Mouse (Mus musculus): ENCODE data around the gene Hhat. TPM values are rescaled to one million over a fixed set of nuclear protein-coding genes. Genes with fewer than 3 reads are reported as not detected.

Gene Hhat
- polyA plus RNA-seq, 1 experiment: 3.1 TPM

DNA sequence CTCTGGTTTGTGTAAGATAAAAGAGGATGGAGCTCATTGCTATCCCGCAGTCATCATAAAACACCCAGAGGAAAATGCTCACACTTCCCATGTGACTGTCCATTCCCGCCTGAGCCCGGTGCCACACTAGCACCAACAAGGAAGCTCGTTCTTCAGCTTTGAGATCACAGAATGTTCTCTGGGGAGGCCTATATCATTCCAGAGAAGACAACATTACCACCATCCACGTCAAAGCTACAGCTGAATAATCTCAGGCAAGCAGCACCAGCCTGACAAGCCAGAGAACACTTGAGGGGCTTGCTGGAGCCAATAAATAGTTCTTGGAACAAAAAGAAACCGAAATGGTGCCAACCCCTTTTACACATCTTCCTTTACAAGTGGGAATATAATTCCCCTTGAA is 113.6 kb downstream of the Hhat start:
- H3K27me3 ChIP-seq (ENCODE audit: control insufficient read depth, insufficient read depth, low read length, poor library complexity, severe bottlenecking): no peaks in the 10 kb centered on the region
- no peak overlapping the region for H3K27ac ChIP-seq (ENCODE audit: insufficient read depth, low read length)
- no peaks in the 10 kb centered on the region for H3K36me3 ChIP-seq (ENCODE audit: control insufficient read depth, insufficient read depth, low read length, poor library complexity, severe bottlenecking)
- TF ChIP-seq POLR2A (IDR thresholded peaks at IDR 0.05; ENCODE audit: insufficient read depth, low read length) (no peak), CTCF (IDR thresholded peaks at IDR 0.05; ENCODE audit: low read depth, low read length) (no peak), EP300 (IDR thresholded peaks at IDR 0.05; ENCODE audit: insufficient read depth, low read depth, low read length) (no peak)
- no peak overlapping the region for H3K9ac ChIP-seq (ENCODE audit: low read depth, poor library complexity, severe bottlenecking)
- H3K9me3 ChIP-seq (replicated peaks; ENCODE audit: control insufficient read depth, insufficient read depth, low read length, poor library complexity, severe bottlenecking): peaks cover 2% of the 10 kb centered on the region; the same call in 1 of the 2 replicates
- H3K4me3 ChIP-seq (ENCODE audit: low read depth, low read length): no peak overlapping the region
- H3K4me1 ChIP-seq (ENCODE audit: control insufficient read depth, insufficient read depth, low read length): no peaks in the 10 kb centered on the region

DNA sequence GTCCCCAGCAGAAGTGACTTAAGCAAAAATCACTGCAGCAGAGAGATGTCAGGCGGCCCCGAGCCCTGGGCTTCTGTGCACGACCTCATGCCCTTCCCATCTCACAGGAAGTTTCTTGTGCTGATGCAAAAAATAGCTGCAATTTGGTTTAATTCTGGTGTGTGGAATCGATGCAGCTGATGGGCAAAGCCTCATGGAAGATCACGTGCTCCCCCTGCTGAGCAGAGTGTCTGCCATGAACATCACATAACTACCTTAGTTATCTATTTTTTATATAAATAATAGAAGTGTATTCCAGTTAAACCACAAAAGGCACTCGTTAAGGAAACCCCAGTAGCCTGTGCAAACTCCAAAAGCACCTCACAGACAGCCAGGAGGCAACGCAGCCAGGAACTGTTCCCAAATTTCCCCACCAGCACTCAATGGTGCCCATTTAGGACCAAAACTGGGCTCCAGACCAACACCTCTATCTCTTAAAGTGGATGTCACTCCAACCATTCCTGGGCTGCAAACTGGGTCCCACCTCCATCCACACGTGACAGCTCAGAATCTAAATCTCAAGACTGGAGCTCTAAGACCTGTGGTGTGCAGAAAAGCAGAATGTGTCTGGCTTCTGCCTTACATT is 118.9 kb downstream of the Hhat start:
- no peaks in the 10 kb centered on the region for H3K27me3 ChIP-seq (ENCODE audit: control insufficient read depth, insufficient read depth, low read length, poor library complexity, severe bottlenecking)
- no peak overlapping the region for H3K9ac ChIP-seq (ENCODE audit: low read depth, poor library complexity, severe bottlenecking)
- TF ChIP-seq POLR2A (IDR thresholded peaks at IDR 0.05; ENCODE audit: insufficient read depth, low read length) (no peak), CTCF (IDR thresholded peaks at IDR 0.05; ENCODE audit: low read depth, low read length) (no peak), EP300 (IDR thresholded peaks at IDR 0.05; ENCODE audit: insufficient read depth, low read depth, low read length) (no peak)
- no peaks in the 10 kb centered on the region for H3K36me3 ChIP-seq (ENCODE audit: control insufficient read depth, insufficient read depth, low read length, poor library complexity, severe bottlenecking)
- H3K4me1 ChIP-seq (ENCODE audit: control insufficient read depth, insufficient read depth, low read length): no peaks in the 10 kb centered on the region
- H3K9me3 ChIP-seq (replicated peaks; ENCODE audit: control insufficient read depth, insufficient read depth, low read length, poor library complexity, severe bottlenecking): peaks cover 2% of the 10 kb centered on the region; the same call in 1 of the 2 replicates
- H3K4me3 ChIP-seq (ENCODE audit: low read depth, low read length): no peak overlapping the region
- H3K27ac ChIP-seq (ENCODE audit: insufficient read depth, low read length): no peak overlapping the region

DNA sequence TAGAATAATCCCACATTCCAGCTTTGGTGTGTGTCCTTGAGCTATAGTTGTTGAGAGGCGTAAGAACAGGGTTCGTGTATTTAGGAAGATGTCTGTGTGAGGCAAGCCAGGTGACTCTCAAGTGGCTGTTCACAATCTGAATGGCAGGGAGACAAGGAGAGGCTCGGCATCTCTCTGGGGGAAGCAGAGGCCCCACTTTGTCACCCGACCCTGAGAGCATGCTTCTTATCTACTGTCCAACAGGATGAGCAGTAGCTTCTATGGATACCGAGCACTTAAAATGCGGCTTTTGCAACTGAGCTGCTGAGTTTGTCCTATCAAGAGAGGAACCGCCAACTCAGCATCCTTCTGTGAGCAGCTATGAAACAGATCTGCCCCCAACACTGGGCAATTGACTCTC is 120.4 kb downstream of the Hhat start:
- Histone ChIP-seq H3K9ac (ENCODE audit: low read depth, poor library complexity, severe bottlenecking) (no peak overlapping the region), H3K27ac (ENCODE audit: insufficient read depth, low read length) (no peak overlapping the region), H3K4me1 (ENCODE audit: control insufficient read depth, insufficient read depth, low read length) (no peaks in the 10 kb centered on the region)

DNA sequence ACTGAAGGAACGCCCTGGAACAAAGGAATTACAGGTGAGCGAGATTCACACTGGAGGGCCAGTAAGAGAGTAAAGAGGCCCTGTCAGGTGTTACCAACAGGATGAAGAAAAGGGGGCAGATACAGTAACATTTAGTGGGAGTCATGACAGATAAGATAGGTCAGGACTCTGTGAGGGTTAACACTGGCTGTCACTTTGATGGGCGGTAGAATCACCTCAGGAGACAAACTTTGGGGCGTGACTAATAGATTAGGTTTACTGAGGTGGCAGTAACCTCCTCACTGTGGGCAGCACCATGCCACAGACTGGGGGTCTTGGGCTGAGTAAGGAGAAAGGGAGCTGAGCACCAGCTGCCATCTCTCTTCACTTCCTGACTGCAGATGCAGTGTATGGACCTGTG is 121.0 kb downstream of the Hhat start:
- Histone ChIP-seq H3K4me3 (ENCODE audit: low read depth, low read length) (no peak overlapping the region), H3K36me3 (ENCODE audit: control insufficient read depth, insufficient read depth, low read length, poor library complexity, severe bottlenecking) (no peaks in the 10 kb centered on the region), H3K27me3 (ENCODE audit: control insufficient read depth, insufficient read depth, low read length, poor library complexity, severe bottlenecking) (no peaks in the 10 kb centered on the region), H3K27ac (ENCODE audit: insufficient read depth, low read length) (no peak overlapping the region), H3K4me1 (ENCODE audit: control insufficient read depth, insufficient read depth, low read length) (no peaks in the 10 kb centered on the region), H3K9me3 (replicated peaks; ENCODE audit: control insufficient read depth, insufficient read depth, low read length, poor library complexity, severe bottlenecking) (no peaks in the 10 kb centered on the region), H3K9ac (ENCODE audit: low read depth, poor library complexity, severe bottlenecking) (no peak overlapping the region)
- no peak for TF ChIP-seq POLR2A (IDR thresholded peaks at IDR 0.05; ENCODE audit: insufficient read depth, low read length)
- TF ChIP-seq EP300 (IDR thresholded peaks at IDR 0.05; ENCODE audit: insufficient read depth, low read depth, low read length): no peak
- no peak for TF ChIP-seq CTCF (IDR thresholded peaks at IDR 0.05; ENCODE audit: low read depth, low read length)

More for the DNA sequence above, 120.4 kb downstream of the Hhat start:
- Histone ChIP-seq H3K9me3 (replicated peaks; ENCODE audit: control insufficient read depth, insufficient read depth, low read length, poor library complexity, severe bottlenecking) (no peaks in the 10 kb centered on the region), H3K4me3 (ENCODE audit: low read depth, low read length) (no peak overlapping the region), H3K36me3 (ENCODE audit: control insufficient read depth, insufficient read depth, low read length, poor library complexity, severe bottlenecking) (no peaks in the 10 kb centered on the region), H3K27me3 (ENCODE audit: control insufficient read depth, insufficient read depth, low read length, poor library complexity, severe bottlenecking) (no peaks in the 10 kb centered on the region)
- TF ChIP-seq CTCF (IDR thresholded peaks at IDR 0.05; ENCODE audit: low read depth, low read length) (no peak), EP300 (IDR thresholded peaks at IDR 0.05; ENCODE audit: insufficient read depth, low read depth, low read length) (no peak), POLR2A (IDR thresholded peaks at IDR 0.05; ENCODE audit: insufficient read depth, low read length) (no peak)

DNA sequence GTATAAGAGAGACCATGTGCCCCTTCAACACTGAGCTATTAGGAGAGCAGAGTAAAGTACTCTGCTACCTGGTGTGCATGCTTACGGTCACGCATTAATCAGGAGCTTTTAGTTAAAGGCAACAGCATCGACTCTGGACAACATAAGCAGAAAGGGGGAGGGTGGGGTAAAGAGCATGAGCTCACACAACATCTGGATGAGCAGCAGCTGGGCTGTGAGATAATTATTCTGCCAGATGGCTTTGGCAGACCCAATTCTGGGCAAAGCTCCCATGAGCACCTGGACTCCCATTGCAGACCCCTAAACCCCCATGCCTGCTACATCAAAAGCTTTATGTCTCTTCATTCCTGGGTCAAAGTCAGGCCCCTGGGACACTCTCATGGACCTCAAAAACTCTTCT is 121.8 kb downstream of the Hhat start:
- TF ChIP-seq CTCF (IDR thresholded peaks at IDR 0.05; ENCODE audit: low read depth, low read length) (no peak), POLR2A (IDR thresholded peaks at IDR 0.05; ENCODE audit: insufficient read depth, low read length) (no peak), EP300 (IDR thresholded peaks at IDR 0.05; ENCODE audit: insufficient read depth, low read depth, low read length) (no peak)
- H3K4me1 ChIP-seq (ENCODE audit: control insufficient read depth, insufficient read depth, low read length): no peaks in the 10 kb centered on the region
- H3K9me3 ChIP-seq (replicated peaks; ENCODE audit: control insufficient read depth, insufficient read depth, low read length, poor library complexity, severe bottlenecking): no peaks in the 10 kb centered on the region
- H3K4me3 ChIP-seq (ENCODE audit: low read depth, low read length): no peak overlapping the region
- H3K9ac ChIP-seq (ENCODE audit: low read depth, poor library complexity, severe bottlenecking): no peak overlapping the region
- H3K36me3 ChIP-seq (ENCODE audit: control insufficient read depth, insufficient read depth, low read length, poor library complexity, severe bottlenecking): no peaks in the 10 kb centered on the region
- H3K27me3 ChIP-seq (ENCODE audit: control insufficient read depth, insufficient read depth, low read length, poor library complexity, severe bottlenecking): no peaks in the 10 kb centered on the region
- no peak overlapping the region for H3K27ac ChIP-seq (ENCODE audit: insufficient read depth, low read length)

DNA sequence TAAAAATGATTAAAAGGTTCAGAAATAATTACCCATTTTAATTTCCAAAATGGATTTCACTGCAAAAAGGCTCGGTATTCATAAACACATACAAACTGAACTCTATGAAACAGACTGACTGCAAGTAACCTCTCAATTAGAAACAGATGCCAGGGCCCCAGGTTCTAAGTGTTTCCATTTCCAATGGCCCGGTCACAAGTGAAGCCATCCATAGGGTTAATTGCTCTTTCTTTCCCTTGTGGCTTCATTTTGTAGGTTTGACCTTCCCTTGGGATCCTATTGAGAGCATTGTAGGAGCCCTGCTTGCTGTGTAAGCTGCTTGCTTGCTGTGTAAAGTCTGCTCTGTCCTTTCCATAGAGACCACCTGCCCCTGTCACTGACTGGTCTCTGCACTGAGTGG is 123.7 kb downstream of the Hhat start:
- TF ChIP-seq POLR2A (IDR thresholded peaks at IDR 0.05; ENCODE audit: insufficient read depth, low read length) (no peak), CTCF (IDR thresholded peaks at IDR 0.05; ENCODE audit: low read depth, low read length) (no peak), EP300 (IDR thresholded peaks at IDR 0.05; ENCODE audit: insufficient read depth, low read depth, low read length) (no peak)
- H3K9ac ChIP-seq (ENCODE audit: low read depth, poor library complexity, severe bottlenecking): no peak overlapping the region
- no peak overlapping the region for H3K4me3 ChIP-seq (ENCODE audit: low read depth, low read length)
- no peak overlapping the region for H3K27ac ChIP-seq (ENCODE audit: insufficient read depth, low read length)
- H3K36me3 ChIP-seq (ENCODE audit: control insufficient read depth, insufficient read depth, low read length, poor library complexity, severe bottlenecking): no peaks in the 10 kb centered on the region
- no peaks in the 10 kb centered on the region for H3K4me1 ChIP-seq (ENCODE audit: control insufficient read depth, insufficient read depth, low read length)
- H3K9me3 ChIP-seq (replicated peaks; ENCODE audit: control insufficient read depth, insufficient read depth, low read length, poor library complexity, severe bottlenecking): no peaks in the 10 kb centered on the region
- no peaks in the 10 kb centered on the region for H3K27me3 ChIP-seq (ENCODE audit: control insufficient read depth, insufficient read depth, low read length, poor library complexity, severe bottlenecking)

Data from ES-Bruce4 (cell line).